8 mouse cellular contexts compared by ENCODE assay signal in the genomic region with DNA sequence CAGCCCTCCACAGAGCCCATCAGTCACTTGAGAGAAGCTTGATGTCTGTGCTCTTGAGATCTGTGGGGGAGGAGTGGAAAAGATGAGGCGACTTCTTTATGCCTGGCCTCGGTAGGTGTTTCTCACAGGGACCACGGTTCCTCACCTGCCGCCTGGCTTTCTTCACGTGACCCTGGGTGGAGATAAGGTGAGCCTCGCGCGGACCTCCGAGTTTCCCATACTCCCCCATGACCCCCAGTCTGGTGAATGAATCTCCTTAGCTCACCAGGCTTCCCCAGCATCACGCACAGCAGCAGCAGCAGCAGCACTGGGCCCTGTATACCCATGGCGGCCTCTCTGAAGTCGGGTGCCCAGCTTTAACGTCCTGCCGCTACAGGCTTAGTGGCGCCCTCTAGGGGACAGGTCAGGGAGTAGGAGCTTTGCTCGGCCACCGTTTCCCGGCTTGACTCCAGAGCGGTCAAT. TPM values are rescaled to one million over a fixed set of nuclear protein-coding genes. Genes with fewer than 3 reads are reported as not detected.
DNase-seq lines count a peak whose midpoint lies in the region; ATAC-seq and TF ChIP-seq lines count a peak whose summit lies in the region.

Prss32 (plus strand) TSS at position 44 of the 462 bp plus-strand sequence.
Prss41 (minus strand) TSS at position 361 of the 462 bp plus-strand sequence.

- no peaks in the 10 kb centered on the region for H3K27me3 ChIP-seq in forebrain, postnatal 0 days (ENCODE audit: insufficient read depth, low read length)
- H3K27me3 ChIP-seq in intestine, embryonic 15.5 days (replicated peaks): no peaks in the 10 kb centered on the region
- no peaks in the 10 kb centered on the region for H3K27me3 ChIP-seq in liver, embryonic 16.5 days (ENCODE audit: control insufficient read depth, insufficient read depth, low read depth, low read length)
- H3K27me3 ChIP-seq in neural tube, embryonic 11.5 days (ENCODE audit: control insufficient read depth, insufficient read depth, low read length): no peaks in the 10 kb centered on the region

- no peak within 1 kb of the TSS for H3K27ac ChIP-seq in forebrain, postnatal 0 days (ENCODE audit: low read depth, low read length)
- H3K27ac ChIP-seq in intestine, embryonic 15.5 days: no peak within 1 kb of the TSS
- H3K27ac ChIP-seq in liver, embryonic 16.5 days (ENCODE audit: low read length): no peak within 1 kb of the TSS
- H3K27ac ChIP-seq in neural tube, embryonic 11.5 days (ENCODE audit: low read depth, low read length): no peak within 1 kb of the TSS

- no peak within 1 kb of the TSS for H3K4me3 ChIP-seq in forebrain, postnatal 0 days (ENCODE audit: low read depth, low read length)
- 0 out of 2 replicates have a peak within 1 kb of the TSS, but pooled peaks have one; percentile 10 for H3K4me3 ChIP-seq in intestine, embryonic 15.5 days (replicated peaks)
- H3K4me3 ChIP-seq in liver, embryonic 16.5 days (ENCODE audit: low read depth, low read length): peak within 1 kb of the TSS; percentile 17
- no peak within 1 kb of the TSS for H3K4me3 ChIP-seq in neural tube, embryonic 11.5 days (ENCODE audit: low read depth, low read length)

- peak; percentile 45 for ATAC-seq in forebrain, postnatal 0 days
- peak; percentile 66 for ATAC-seq in intestine, embryonic 15.5 days
- ATAC-seq in liver, embryonic 16.5 days (ENCODE audit: low read depth): 0 out of 2 replicates have a peak, but pooled peaks have one; percentile 13
- no peak for ATAC-seq in neural tube, embryonic 11.5 days (ENCODE audit: insufficient read depth, low FRiP score, low TSS enrichment)

- TF ChIP-seq CTCF in forebrain, postnatal 0 days (IDR thresholded peaks at IDR 0.05; ENCODE audit: low read depth): peak; percentile 52

- peak; percentile 49 for DNase-seq in ovary, postnatal 36 days (ENCODE audit: low spot score)
- DNase-seq in ovary, adult 18-20 months (ENCODE audit: low spot score): no peak
- DNase-seq in cerebellum, adult 9-10 months: peak; percentile 67
- DNase-seq in forebrain, postnatal 0 days: peak; percentile 24
- peak; percentile 58 for DNase-seq in neural tube, embryonic 11.5 days (ENCODE audit: low spot score)
- peak; percentile 83 for DNase-seq in thymus, postnatal 4 days

- no peak within 1 kb of the TSS for H3K4me2 ChIP-seq in forebrain, postnatal 0 days (ENCODE audit: low read depth)
- peak within 1 kb of the TSS; percentile 51 for H3K4me2 ChIP-seq in intestine, embryonic 15.5 days (replicated peaks)
- H3K4me2 ChIP-seq in liver, embryonic 16.5 days (ENCODE audit: low read depth, low read length): peak within 1 kb of the TSS; percentile 41
- H3K4me2 ChIP-seq in neural tube, embryonic 11.5 days (ENCODE audit: low read depth): peak within 1 kb of the TSS; percentile 33

- WGBS in forebrain, postnatal 0 days: 13% methylated on average over 19 of the region's 19 CpGs
- WGBS in intestine, embryonic 15.5 days: 16% methylated on average over 19 of the region's 19 CpGs
- 16% methylated on average over 19 of the region's 19 CpGs for WGBS in liver, embryonic 16.5 days (ENCODE audit: insufficient replicate concordance)
- 10% methylated on average over 19 of the region's 19 CpGs for WGBS in neural tube, embryonic 11.5 days

- no peaks in the 10 kb centered on the region for H3K9me3 ChIP-seq in forebrain, postnatal 0 days (ENCODE audit: low read length)
- no peaks in the 10 kb centered on the region for H3K9me3 ChIP-seq in intestine, embryonic 15.5 days
- no peaks in the 10 kb centered on the region for H3K9me3 ChIP-seq in liver, embryonic 16.5 days (replicated peaks; ENCODE audit: control insufficient read depth, low read length)
- H3K9me3 ChIP-seq in neural tube, embryonic 11.5 days (ENCODE audit: control insufficient read depth, low read length): no peaks in the 10 kb centered on the region

- no peaks in the 10 kb centered on the region for H3K4me1 ChIP-seq in forebrain, postnatal 0 days (ENCODE audit: insufficient read depth)
- no peaks in the 10 kb centered on the region for H3K4me1 ChIP-seq in intestine, embryonic 15.5 days (replicated peaks)
- no peaks in the 10 kb centered on the region; the same call in 1 of the 2 replicates for H3K4me1 ChIP-seq in liver, embryonic 16.5 days (ENCODE audit: control insufficient read depth, low read depth, low read length)
- H3K4me1 ChIP-seq in neural tube, embryonic 11.5 days (ENCODE audit: control insufficient read depth, insufficient read depth, low read length): no peaks in the 10 kb centered on the region

- no peaks in the 10 kb centered on the region for H3K36me3 ChIP-seq in forebrain, postnatal 0 days (ENCODE audit: insufficient read depth)
- H3K36me3 ChIP-seq in intestine, embryonic 15.5 days: no peaks in the 10 kb centered on the region
- H3K36me3 ChIP-seq in liver, embryonic 16.5 days (ENCODE audit: control insufficient read depth, insufficient read depth): no peaks in the 10 kb centered on the region
- no peaks in the 10 kb centered on the region for H3K36me3 ChIP-seq in neural tube, embryonic 11.5 days (ENCODE audit: control insufficient read depth, insufficient read depth, low read length)

- no peak within 1 kb of the TSS for H3K9ac ChIP-seq in forebrain, postnatal 0 days
- no peak within 1 kb of the TSS for H3K9ac ChIP-seq in intestine, embryonic 15.5 days
- H3K9ac ChIP-seq in liver, embryonic 16.5 days (ENCODE audit: low read depth, low read length): no peak within 1 kb of the TSS
- no peak within 1 kb of the TSS; the same call in none of the 2 replicates for H3K9ac ChIP-seq in neural tube, embryonic 11.5 days (ENCODE audit: low read length)

RNA-seq across cellular contexts. Expression of gene Prss32, which starts in this region (rescaled TPM):
- 0.57 TPM in 1 of 2 replicates, not detected in the other for total RNA-seq in forebrain, postnatal 0 days (2014; rRNA removed)
- 0.20 and 0.30 TPM in 2 replicates for polyA plus RNA-seq in forebrain, postnatal 0 days (2015; fragmentation: Nextera tagmentation; extraction: Ambion mirVana)
- 5.1 and 9.9 TPM in 2 replicates for polyA plus RNA-seq in intestine, embryonic 15.5 days (2015; fragmentation: Nextera tagmentation; extraction: Ambion mirVana)
- not detected in 2 replicates for polyA plus RNA-seq in liver, embryonic 16.5 days (2015; fragmentation: Nextera tagmentation; extraction: Ambion mirVana)
- polyA plus RNA-seq in neural tube, embryonic 11.5 days (2014; fragmentation: Nextera tagmentation; extraction: Ambion mirVana): not detected in 2 replicates

RNA-seq across cellular contexts. Expression of gene Prss41, which starts in this region (rescaled TPM):
- total RNA-seq in forebrain, postnatal 0 days (2014; rRNA removed): 0.31 and 1.0 TPM in 2 replicates
- polyA plus RNA-seq in forebrain, postnatal 0 days (2015; fragmentation: Nextera tagmentation; extraction: Ambion mirVana): 1.0 and 1.3 TPM in 2 replicates
- 2.1 and 3.3 TPM in 2 replicates for polyA plus RNA-seq in intestine, embryonic 15.5 days (2015; fragmentation: Nextera tagmentation; extraction: Ambion mirVana)
- 0.06 TPM in 1 of 2 replicates, not detected in the other for polyA plus RNA-seq in liver, embryonic 16.5 days (2015; fragmentation: Nextera tagmentation; extraction: Ambion mirVana)
- 1.3 and 1.8 TPM in 2 replicates for polyA plus RNA-seq in neural tube, embryonic 11.5 days (2014; fragmentation: Nextera tagmentation; extraction: Ambion mirVana)

Comparison
In these comparisons a context has a peak if more than half of its experiments do, and no peak if none do; other contexts are left out.
1. Peak in ATAC-seq, H3K4me3 ChIP-seq and H3K4me2 ChIP-seq in liver, embryonic 16.5 days; RNA of the genes that start here not detected or under 1 TPM.